Mouse (Mus musculus) kidney, postnatal 14 days (tissue): ENCODE data around the gene Myo16.
A peak's percentile ranks its signal among the peaks of the same experiment; 100 is the strongest.

Experiments used
- DNase-seq: peaks from one replicate; pipeline ENCODE4 v3.0.0; 2022; ENCODE audit warnings: mixed read lengths

Myo16 gene

DNA sequence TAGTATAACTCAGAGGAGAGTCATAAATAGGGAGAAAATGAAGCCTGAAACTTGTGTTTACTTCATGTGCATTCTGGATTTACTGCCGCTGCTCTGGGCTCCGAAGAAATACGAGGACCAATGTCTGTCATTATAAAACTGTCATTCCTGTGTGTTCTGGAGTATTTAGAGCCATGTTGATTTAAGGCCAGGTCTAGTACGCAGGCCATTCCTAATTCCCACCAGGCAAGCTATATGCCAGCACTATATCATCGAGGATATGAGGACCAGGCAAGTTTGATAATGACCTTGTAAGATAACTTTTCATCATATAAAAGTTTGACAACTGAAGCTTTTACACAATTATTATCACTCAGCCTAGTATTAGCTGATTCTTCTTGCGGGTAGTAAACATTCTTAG is 153.6 kb downstream of the Myo16 start:
- DNase-seq = no peak

DNA sequence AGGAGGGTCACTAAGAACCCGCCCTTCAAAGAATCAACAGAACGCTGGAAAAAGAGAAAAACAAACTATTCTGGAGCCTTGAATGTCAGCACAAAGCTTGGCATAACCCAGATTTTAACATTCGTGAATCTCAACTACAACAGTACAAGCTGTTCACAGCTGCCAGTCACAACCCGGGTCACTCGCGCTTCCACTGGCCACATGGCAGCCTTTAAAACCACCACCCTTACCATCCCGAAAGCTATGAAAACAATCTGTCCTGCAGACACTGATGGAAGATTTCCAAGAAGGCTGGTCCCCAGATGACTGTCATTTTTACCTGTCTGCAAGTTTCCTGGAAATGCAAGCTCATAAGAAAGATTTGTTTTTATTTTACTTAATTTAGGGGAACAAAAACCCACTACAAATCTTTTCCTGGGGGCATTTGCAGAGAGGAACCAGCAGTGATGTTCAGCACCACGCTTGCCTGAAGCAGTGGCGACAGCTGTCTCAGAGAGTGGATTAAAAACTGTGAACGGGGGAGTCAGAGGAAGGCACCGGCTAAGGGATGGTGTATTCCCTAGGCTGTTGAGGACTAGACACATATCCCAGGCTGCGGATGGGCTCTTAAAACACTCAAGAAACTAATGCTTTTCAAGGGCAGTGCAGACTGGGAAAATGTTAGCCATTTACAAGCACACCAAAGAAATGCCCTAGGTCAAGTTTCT is 154.2 kb downstream of the Myo16 start:
- no peak for DNase-seq

DNA sequence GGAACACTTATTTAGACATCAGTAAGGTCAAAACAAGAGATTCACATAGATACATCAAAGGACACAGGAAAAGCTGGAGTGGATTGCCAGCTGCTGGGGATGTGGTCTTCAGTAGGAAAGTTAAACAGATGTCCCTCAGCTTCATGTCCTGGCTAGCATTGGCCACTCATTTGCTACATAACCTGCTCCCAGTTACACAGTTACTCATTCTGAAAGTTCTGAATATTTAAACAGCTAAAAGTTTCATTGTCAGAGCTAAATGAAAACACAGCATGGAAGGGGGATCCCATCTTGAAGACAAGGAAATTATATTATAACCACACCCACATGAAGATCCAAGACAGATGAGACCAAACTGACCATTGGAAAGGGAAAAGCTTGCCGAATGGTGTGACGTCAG is 156.8 kb downstream of the Myo16 start:
- no peak for DNase-seq

DNA sequence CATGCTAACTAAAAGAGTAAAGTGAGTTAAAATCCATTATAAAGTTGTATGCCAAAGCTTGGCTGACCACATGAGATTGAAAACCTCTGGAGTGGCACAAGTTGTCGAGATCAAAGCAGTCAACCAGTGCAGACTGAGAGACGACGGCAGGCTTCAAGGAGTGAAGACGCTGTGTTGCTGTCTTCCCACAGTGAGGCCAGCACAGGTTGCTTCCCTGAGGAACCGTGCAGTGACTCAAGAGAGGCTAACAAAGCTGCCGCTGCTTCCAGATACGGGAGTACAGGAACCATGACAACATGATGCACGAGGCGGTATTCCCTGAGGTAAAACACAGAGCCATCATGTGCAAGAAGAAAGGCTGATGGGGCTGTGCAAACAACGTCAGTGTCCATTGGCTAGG is 158.6 kb downstream of the Myo16 start:
- no peak for DNase-seq

DNA sequence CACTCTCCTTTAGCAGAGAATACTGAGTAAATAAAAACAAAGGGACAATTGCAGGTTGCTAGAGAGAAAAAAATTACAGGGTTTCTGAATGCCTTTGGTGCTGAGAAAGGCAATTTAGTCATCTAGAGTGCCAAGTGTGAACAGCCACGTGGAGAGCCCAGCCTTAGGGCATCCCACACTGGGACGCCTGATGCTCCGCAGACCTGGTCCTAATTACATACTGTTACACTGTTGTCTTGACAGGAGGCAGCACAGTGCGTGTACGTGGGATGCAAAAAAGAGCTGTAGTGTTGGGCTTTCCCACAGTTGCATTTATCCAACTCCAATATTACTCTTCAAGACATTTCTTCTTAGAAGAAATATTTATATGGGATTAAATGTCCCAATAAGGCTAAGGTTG is 162.5 kb downstream of the Myo16 start:
- no peak for DNase-seq

DNA sequence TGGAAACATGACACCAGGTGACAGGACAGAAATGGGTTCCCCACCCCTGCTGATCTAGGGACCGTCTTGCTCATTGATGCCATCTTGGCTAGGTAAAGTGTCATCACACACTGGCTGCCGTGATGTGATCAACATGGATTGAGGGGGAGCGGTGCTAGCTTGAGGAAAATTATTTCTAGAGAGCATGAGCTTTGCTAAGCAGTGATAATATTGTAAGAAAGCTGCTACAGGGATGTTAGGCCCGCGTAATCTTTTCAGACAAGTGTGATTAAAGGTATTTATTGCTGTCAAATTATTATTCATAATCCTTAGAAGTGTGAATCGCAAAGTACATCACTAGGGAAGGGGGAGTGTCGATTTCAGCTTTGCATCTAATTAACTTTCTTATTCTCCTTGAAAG is 164.4 kb downstream of the Myo16 start:
- no peak for DNase-seq

DNA sequence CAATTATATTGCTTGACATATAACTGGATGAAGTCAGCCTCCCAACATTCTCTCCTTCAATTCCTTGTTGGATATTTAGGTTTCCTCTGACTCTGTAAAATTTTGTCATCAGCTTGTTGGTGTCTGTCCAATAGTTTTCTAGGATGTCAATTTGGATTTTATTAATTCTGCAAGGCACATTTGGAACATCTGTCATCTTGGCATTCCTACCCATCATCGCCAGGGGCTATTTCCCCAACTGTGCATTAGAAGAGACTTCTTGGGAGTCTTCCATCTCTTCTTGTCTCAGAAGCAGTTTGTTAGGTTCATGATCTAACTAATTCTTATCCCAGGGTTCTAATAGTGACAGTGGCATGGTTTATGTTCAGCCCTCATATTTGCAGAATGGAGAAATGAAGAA is 196.7 kb downstream of the Myo16 start:
- no peak for DNase-seq

DNA sequence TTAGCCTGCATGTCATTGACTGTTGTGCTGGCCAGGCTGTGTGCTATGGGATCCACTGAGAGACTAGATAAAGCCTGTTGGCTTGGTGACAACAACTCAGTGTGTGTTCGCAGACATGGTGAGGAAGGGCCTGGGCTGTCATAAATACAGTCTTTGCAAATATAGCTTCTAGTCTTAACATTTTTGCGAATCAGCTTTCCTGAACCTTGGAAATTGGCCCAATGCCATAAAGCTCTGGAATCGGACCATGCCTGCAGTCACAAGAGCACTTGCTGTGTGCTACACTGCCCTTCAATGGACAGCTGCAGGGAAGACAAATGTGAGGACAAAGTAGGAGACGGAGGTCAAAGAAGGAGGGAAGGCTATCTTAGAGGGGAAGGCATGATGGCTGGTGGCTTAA is 205.0 kb downstream of the Myo16 start:
- no peak for DNase-seq

DNA sequence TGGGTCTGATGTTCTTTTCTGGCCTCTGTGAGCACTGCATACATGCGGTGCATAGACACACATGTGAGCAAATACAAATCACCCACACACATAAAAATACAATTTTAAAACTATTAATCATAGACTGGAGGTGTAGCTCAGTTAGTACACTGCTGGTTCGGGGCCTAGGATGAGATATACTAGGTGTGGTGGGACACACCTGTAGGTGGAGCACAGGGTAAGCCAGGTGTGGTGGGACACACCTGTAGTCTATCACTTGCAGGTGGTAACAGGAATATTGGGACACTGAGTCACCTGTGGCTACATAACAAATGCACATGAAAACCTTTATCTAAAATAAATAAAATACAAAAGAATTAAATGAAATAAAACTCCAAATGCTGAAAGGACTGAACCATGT is 209.2 kb downstream of the Myo16 start:
- DNase-seq = no peak

DNA sequence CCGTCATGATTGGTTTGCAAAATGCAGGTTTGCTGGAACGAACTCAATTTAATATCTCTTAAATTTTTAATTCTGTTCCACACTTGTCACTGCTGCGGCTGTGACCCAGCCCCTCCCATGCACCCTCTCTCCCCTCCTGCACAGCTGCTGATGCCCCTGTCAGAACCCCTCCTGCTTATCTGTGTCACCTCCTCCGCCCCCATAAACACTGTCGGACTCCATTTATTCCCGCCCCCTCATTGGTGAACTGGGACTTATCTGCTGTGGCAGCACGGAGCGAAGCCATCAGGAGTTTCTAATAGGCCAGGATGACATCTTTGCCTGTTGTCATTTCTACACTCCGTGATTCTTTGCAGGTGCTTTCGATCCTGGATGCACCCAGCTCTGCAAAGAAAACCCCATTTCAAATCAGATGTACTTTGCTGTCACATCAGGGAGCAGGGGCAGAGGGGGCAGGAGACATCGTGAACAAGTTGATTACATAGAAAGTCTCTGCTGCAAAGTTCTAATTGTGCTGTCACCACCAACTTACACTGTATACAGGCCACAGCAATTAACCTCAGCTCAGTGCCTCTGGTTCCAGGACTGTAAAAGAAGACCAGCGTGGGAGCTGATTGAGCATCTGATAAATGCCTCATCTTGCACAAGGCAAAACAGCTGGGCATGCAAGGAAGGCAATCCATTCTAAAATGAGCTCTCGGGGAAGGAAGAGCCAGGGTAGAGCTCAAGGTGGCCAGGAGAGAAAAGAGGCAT is 210.1 kb downstream of the Myo16 start:
- DNase-seq = no peak

DNA sequence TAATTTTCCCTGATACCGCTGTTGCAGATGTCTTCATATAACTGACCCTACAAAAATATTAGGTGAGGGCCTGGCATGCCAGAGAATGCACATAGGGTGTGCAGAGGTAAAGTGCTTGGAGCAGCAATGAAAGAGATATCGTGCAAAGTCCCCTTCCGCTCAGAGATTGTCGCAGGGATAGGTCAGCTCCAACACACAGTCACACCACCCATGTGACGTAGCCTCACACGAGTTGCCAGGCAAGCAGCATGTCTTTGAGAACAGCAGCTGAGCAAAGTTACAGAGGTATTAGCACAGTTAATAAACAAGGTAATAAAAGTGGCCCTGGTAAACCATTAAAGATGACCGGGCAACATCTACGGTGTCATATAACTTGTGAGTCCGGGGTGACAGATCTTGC is 212.4 kb downstream of the Myo16 start:
- no peak for DNase-seq

DNA sequence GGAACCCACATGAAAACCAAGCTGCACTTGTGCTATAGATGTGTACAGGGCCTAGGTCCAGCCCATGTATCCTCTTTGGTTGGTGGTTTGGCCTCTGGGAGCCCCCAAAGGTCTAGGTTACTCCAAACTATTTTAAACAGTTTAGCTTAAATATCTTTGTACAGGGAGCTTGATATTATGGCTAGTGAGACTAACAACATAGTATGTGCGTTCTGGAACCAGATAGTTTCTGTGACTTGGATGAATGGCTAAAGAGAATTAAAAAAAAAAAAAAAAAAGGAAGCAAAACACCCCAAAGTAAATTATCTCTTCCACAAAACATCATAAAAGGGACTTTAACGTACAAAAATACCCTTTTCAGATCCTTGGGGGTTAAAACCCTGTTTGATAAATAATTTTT is 218.9 kb downstream of the Myo16 start:
- no peak for DNase-seq

DNA sequence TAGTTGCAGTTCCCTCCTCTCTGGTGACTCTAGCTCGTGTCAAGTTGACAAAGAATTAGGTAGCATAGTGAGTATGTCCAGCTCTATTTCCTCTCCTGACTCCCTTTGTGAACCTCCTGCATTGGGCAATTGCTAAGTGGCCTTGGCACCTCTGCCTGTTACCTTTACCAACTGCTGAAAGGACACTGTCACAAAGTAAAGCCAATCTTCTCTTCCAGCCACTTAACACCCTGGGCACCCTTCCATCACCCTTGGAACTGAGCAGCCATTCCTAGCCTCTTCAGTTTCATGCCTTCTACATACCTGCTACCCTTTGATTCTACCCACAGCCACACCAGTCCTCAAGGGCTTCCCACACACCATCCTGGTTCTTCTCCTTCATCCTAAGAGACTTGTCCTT is 233.4 kb downstream of the Myo16 start:
- DNase-seq = no peak

DNA sequence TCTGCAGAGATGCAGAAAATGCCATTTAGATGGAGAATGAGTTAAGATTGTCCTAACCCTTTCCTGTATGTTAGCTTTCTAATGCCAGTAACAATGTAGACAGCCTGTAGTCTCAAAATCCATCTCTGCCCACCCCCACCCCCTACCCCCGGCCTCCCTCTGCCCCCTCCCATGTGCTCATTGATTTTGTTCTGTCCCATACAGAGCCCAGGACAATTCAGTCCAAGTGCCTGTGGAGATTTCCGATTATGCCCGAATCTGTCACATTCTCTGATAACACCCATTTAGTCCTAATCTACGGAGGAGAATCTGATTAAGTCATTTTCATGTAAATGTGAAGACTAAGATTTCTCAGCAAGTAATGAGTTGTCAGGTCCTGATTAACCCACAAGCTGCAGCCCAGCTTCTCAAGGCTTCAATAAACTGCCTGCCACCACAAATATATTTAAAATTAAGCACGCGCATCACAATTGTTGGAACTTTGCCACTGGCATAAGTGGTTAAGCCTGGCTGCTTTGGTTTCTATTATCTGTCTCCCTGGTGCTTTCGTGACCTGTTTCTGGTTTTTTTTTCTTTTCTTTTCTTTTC is 237.5 kb downstream of the Myo16 start:
- DNase-seq = no peak

DNA sequence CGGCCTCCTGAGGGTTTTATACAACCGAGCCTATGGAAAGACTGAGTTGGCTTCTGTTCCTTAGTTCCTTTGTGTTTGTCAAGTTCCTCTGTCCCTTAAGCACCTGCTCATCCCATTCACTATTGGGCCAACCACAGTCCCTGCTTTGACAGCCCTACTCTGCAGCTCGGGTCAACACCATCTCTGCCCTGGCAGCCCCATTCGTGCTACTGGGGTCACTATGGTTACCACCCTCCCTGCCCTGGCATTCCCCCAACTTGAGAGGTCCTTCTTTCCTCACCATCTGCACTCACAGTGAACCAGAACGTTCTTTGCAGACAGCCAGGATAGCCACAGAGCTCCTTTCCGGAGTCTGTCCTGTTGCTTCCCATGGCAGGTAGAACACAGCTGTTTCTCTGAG is 238.2 kb downstream of the Myo16 start:
- DNase-seq = no peak

DNA sequence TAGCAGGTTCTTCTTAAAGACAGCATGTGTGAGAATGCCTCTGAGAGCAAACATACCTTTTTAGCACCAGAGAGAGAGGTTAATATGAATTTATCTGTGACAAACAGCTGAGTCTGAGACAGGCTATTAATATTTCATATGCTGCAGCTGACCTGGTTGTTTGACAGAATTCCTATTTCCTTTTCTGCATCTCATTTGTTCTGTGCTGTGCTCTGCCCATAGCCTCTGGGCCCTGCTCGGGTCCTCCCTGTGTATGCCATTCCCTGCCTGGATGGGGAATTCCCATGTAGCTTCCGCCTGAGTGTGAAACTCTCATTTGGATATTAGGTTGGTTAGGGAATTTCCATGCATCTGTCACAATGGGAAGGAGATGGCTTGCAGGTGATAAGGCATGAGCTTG is 240.8 kb downstream of the Myo16 start:
- no peak for DNase-seq

DNA sequence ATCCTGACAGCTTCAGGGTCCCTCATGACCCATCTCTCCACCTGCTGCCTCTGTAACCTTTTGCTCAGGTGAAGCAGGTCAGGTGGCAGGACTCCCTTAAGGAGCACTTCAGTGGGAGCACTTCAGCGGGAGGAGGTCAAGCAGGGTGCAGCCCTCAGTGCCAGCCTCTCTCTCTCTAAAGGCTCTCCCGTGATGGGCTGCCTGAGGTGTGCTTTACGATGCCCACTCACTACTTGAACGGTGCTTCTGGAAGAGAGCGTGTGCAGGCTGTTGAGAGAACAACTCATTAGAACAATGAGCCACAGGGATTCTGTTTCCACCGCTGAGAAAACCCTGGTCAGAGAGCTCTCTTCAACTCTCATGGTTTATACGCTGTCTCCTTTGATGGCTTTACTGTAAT is 241.4 kb downstream of the Myo16 start:
- DNase-seq = no peak

DNA sequence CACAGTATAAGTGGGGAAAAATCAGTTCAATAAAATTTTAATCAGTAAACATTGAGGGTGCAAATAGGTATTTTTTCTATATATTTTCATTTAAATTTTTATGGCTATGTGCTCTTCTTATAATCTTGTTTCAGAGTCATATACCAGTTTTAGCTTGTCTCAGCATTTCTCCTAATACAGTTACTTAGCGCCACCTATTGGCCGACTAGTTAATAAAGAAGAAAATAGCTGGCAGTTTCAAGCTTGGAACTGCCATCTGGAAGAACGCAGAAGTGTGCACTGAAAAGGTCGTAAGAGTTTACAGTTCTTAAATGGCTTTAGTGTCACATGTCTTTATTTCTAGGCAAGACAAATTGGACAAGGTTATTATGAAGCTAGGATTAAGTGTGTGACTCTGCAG is 248.9 kb downstream of the Myo16 start:
- peak; percentile 54 for DNase-seq

DNA sequence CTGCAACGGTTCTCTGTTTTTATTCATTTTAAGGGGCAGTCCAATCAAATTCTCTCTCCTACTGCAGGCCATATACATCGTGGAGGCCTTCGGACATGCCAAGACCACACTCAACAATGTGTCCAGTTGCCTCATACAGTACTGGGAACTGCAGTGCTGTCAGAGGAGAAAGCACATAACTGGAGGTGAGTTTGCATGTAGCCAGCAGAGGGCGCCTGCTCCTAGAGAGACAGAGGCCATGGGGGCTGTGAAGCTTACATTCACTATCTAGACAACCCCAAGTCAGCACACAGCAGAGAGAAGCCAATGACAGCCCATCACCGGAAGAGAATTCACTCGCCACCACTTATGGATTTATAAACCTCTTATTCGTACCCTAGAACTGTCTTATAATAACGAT is 251.8 kb downstream of the Myo16 start:
- peak; percentile 56 for DNase-seq

DNA sequence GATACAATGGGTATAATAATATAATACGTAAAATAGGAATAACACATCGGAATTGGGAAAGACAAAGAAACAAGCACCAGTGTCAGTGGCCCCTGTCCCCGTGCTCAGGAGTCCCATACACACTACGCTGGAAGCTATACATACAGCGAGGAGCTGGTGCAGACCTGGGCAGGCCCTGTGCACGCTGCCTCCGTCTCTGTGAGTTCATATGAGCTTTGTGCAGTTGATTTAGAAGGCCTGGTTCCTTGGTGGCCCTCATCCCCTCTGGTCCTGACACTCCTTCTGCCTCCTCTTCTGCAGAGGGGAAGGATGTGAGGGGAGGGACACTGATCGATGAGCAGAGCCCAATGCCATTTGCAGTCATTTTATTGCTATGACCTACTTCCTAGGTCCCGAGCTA is 255.3 kb downstream of the Myo16 start:
- no peak for DNase-seq

DNA sequence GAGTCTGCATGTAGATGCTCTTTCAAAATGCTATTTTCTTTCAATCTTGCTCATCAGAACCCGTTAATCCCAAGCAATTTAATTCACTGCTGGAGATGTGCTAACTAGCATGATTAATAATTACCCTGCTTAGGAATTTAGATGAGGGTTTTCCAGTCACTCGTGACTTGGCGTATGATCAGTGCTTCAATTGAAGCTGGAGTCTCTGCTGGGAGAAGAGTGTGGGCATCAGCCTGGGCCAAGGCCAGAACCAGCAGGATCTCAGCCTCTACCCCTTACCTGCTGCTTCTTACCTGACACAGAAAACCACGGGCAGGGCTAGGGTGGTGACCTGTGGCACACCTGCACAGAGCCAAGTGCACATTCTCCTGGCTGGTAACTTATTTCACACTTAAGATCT is 257.8 kb downstream of the Myo16 start:
- DNase-seq = peak; percentile 76

DNA sequence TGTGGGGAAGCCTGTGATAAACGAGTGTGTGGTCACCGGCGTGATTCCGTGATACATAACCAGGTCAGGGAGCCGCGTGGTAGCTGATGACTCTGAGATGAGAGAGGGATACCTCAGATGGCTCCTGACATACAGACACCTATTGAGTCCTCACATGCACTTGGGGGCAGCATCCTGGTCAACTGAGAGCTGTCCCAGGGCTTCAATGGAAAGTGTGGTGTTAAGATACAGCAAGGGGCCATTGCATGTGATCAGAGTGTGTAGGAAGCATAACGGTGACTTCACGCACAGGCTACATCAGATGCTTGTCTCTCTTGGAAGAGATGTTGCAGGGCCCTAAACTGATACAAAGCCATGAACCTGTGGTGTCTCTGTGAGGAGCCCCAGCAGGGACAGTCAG is 260.2 kb downstream of the Myo16 start:
- DNase-seq = no peak

DNA sequence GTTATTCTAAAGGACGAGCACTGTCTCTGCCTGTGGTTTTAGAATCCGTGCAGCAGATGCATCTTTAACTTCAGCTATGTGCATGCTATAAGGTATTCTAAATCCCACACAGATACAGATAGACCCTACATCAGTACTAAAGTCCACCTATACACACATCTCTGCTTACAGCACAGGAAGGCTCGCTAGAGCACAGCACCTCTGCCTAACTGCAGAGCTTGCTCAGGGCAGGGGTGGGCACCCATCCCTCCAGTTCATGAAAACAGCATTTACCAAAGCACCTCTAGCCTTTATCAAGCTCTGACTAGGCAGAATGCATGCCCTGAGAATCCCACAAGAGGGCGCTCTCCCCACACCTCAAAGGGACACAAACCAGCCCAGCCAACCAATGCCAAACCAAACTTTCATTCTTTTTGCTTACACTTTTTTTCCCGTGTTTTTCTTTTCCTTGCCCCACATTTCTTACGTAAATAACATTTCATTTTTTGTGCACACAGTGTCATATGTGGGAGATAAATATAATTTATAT is 261.0 kb downstream of the Myo16 start:
- DNase-seq = peak; percentile 74

DNA sequence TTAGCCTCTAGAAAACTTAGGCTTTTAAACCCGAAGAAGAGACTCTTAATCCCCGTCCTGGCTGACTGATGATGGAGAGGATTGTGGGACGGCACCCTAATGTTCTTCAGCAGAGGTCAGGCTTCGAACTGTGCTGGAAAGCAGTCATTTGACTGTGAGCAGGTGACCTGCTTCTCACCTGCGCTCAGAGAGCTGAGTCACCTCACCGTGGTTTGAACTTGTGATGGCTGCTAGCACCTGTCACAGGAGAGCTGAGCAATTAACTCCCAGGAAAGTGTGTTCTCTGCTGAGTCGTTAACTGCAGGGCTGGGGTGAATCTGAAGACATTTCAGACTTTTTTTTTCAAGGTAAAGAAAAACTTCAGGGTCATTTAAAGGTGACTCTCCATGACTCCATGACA is 261.6 kb downstream of the Myo16 start:
- no peak for DNase-seq
